Mouse (Mus musculus) heart, embryonic 15.5 days (tissue): Measurements from ENCODE around the gene Mill2. TPM values are rescaled to one million over a fixed set of nuclear protein-coding genes. Genes with fewer than 3 reads are reported as not detected.
A peak's percentile ranks its signal among the peaks of the same experiment; 100 is the strongest.

Experiments
- ATAC-seq: fragments of 200-750 bp; cut with Nextera tagmentation; replicated peaks from 2 replicates; pipeline ENCODE4 v1.8.0; 2017; ENCODE audit warnings: low read depth, moderate TSS enrichment; ENCODE audit not compliant: insufficient number of reproducible peaks, insufficient read depth, low FRiP score
- H3K27ac ChIP-seq: fragments of 300-500 bp; sonication (generic); 2 replicates; pipeline ENCODE4 v1.5.1; 2015; ENCODE audit warnings: mild to moderate bottlenecking, inconsistent platforms
- H3K27me3 ChIP-seq: fragments of 300-500 bp; sonication (generic); 2 replicates; pipeline ENCODE4 v1.6.1; 2015; ENCODE audit warnings: inconsistent platforms
- H3K36me3 ChIP-seq: fragments of 300-500 bp; sonication (generic); 2 replicates; pipeline ENCODE4 v1.6.1; 2015; ENCODE audit warnings: mild to moderate bottlenecking, inconsistent platforms
- H3K4me1 ChIP-seq: fragments of 300-500 bp; sonication (generic); replicated peaks from 2 replicates; pipeline ENCODE4 v1.6.1; 2015; ENCODE audit warnings: inconsistent platforms
- H3K4me2 ChIP-seq: fragments of 300-500 bp; sonication (generic); 2 replicates; pipeline ENCODE4 v1.6.1; 2015; ENCODE audit warnings: inconsistent platforms, mild to moderate bottlenecking, moderate library complexity
- H3K4me3 ChIP-seq: fragments of 300-500 bp; sonication (generic); 2 replicates; pipeline ENCODE4 v1.5.1; 2015; ENCODE audit warnings: mild to moderate bottlenecking, inconsistent platforms
- H3K9ac ChIP-seq: fragments of 300-500 bp; sonication (generic); 2 replicates; pipeline ENCODE4 v1.6.1; 2015; ENCODE audit warnings: mild to moderate bottlenecking, inconsistent platforms
- H3K9me3 ChIP-seq: fragments of 300-500 bp; sonication (generic); replicated peaks from 2 replicates; pipeline ENCODE4 v1.6.1; 2016; ENCODE audit warnings: inconsistent platforms
- WGBS: fragments of 180-500 bp; shearing (Covaris S2); methylation state at CpG from one replicate; pipeline ENCODE4 v1.1.7; 2015; ENCODE audit warnings: mixed read lengths; 5-methylcytosine and 5-hydroxymethylcytosine counted together
- polyA plus RNA-seq: library from polyadenylated mRNA; unstranded; fragments of >200 nt; fragmentation: Nextera tagmentation; extraction: Ambion mirVana; gene quantifications from 2 replicates; pipeline ENCODE4 v1.2.1, GENCODE M21; 2015

Mill2 gene
- polyA plus RNA-seq, 1 experiment from 2014 or later = 0.54 TPM

DNA sequence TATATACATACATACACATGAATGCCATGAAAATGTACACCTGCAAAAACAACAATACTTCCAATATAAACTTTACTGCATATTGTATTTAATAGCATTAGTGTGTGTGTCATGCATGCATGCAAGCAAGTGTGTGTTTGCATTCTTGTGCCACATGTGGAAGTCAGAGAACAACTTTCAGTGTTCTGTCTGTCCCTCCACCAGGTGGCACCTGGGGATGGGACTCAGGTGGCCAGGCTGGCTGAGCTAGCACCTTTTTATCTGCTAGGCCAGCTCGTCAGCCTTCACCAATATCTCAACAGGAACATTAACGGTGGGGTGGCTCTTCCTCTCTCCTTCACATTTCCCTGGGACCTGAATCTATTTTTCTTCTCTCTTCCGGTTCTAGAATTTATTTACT is 62.7 kb downstream of the Mill2 start:
- no peaks in the 10 kb centered on the region for H3K9me3 ChIP-seq
- H3K27ac ChIP-seq = no peak overlapping the region
- no peak overlapping the region for H3K4me2 ChIP-seq
- peaks cover 26% of the 10 kb centered on the region for H3K36me3 ChIP-seq
- H3K27me3 ChIP-seq = no peaks in the 10 kb centered on the region
- H3K9ac ChIP-seq = no peak overlapping the region
- no peaks in the 10 kb centered on the region for H3K4me1 ChIP-seq
- 69% methylated on average over 3 of the region's 3 CpGs for WGBS
- no peak overlapping the region for H3K4me3 ChIP-seq
- ATAC-seq = no peak

GRCm38 (mm10) chr7:18904971-18905370 is 65.2 kb downstream of the Mill2 start:
- Histone ChIP-seq H3K27me3 (no peaks in the 10 kb centered on the region), H3K4me2 (no peak overlapping the region), H3K4me1 (peaks cover 13% of the 10 kb centered on the region), H3K4me3 (no peak overlapping the region), H3K36me3 (peaks cover 22% of the 10 kb centered on the region), H3K9me3 (no peaks in the 10 kb centered on the region), H3K27ac (no peak overlapping the region), H3K9ac (no peak overlapping the region)
- ATAC-seq = no peak
- WGBS = 89% methylated on average over 3 of the region's 3 CpGs

DNA sequence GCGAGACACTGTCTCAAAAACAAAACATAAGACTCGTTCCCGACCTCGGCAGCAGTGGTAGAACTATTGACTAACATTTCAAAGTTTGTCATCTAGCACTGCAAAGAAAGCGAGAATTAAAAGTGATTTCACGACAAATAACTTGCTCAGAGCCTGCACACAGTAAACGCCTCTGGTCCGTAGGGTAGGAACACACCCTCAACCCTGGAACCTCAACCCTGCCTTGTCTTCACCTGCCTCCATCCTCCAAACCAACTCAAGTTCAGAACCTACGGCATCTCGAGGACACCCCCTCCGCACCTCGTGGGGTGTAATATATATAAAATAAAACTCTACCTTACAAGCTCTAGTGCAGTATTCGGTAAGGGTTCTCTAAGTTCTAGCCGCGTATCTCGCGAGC is 70.0 kb downstream of the Mill2 start:
- H3K9ac ChIP-seq = peak overlapping the region; percentile 80
- 5% methylated on average over 17 of the region's 17 CpGs for WGBS
- H3K4me3 ChIP-seq = peak overlapping the region; percentile 92
- peak overlapping the region; percentile 81 for H3K4me2 ChIP-seq
- H3K27ac ChIP-seq = peak overlapping the region; percentile 36; the same call in 1 of the 2 replicates
- H3K9me3 ChIP-seq = no peaks in the 10 kb centered on the region
- peaks cover 17% of the 10 kb centered on the region for H3K4me1 ChIP-seq
- H3K27me3 ChIP-seq = no peaks in the 10 kb centered on the region
- ATAC-seq = 0 out of 2 replicates have a peak, but pooled peaks have one; percentile 3
- H3K36me3 ChIP-seq = no peaks in the 10 kb centered on the region

DNA sequence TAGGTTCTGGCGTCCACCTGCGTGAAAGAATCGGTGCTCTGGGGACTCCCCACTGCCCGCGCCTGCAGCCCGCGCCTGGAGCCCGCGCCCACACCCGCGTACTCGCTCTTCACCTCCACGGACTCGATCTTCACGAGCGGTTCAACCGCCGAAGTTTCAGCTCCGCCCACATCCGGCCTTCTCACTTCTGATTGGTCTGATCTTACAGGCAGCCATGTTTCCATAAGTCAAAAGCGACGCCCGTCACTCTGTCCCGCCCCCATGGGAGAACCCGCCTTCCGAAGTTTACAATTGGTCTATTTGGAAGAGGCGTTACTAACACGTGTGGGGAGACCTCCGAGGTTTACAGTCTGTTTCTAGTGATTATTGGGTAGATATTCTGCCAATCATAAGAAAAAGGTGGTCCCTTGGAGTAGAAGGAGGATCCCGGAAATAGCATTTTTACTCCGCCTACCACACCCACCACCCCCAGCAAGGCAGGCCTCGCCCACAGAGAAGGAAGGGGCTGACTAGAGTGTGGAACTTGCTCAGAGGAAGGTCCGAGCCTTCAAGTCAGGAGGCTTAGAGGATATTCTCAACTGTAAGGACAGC is 70.6 kb downstream of the Mill2 start, which contains the start of gene Ccdc61:
Gene Ccdc61, minus strand, starts transcription at position 175 of the 591 bp plus-strand sequence.
- peak; percentile 99 for ATAC-seq
- no peaks in the 10 kb centered on the region for H3K27me3 ChIP-seq
- H3K36me3 ChIP-seq = no peaks in the 10 kb centered on the region
- H3K27ac ChIP-seq = peak within 1 kb of the TSS; percentile 37
- peaks cover 17% of the 10 kb centered on the region for H3K4me1 ChIP-seq
- peak within 1 kb of the TSS; percentile 92 for H3K4me3 ChIP-seq
- peak within 1 kb of the TSS; percentile 84 for H3K4me2 ChIP-seq
- 0% methylated on average over 33 of the region's 33 CpGs for WGBS
- H3K9me3 ChIP-seq = no peaks in the 10 kb centered on the region
- peak within 1 kb of the TSS; percentile 80 for H3K9ac ChIP-seq

Other genes with a start within 250 kb of the Mill2 start
- gene Psg23, start 223.5 kb upstream of the Mill2 start, polyA plus RNA-seq = not detected in 2 replicates
- gene Psg21, start 183.2 kb upstream of the Mill2 start, polyA plus RNA-seq = not detected in 2 replicates
- not detected in 2 replicates for gene Psg20, start 153.8 kb upstream of the Mill2 start, polyA plus RNA-seq
- 0.06 TPM in 1 of 2 replicates, not detected in the other for gene Psg22, start 121.9 kb upstream of the Mill2 start, polyA plus RNA-seq
- not detected in 2 replicates for gene Psg19, start 41.4 kb upstream of the Mill2 start, polyA plus RNA-seq
- not detected in 2 replicates for gene Psg17, start 18.4 kb upstream of the Mill2 start, polyA plus RNA-seq
- gene Pglyrp1, start 31.4 kb downstream of the Mill2 start, polyA plus RNA-seq = 1.6 and 3.0 TPM in 2 replicates
- 20.6 and 26.8 TPM in 2 replicates for gene Ccdc61, start 70.4 kb downstream of the Mill2 start, polyA plus RNA-seq
- 0.53 and 0.79 TPM in 2 replicates for gene Nova2, start 85.9 kb downstream of the Mill2 start, polyA plus RNA-seq
- not detected in 2 replicates for gene Nanos2, start 147.4 kb downstream of the Mill2 start, polyA plus RNA-seq
- gene Mypop, start 151.3 kb downstream of the Mill2 start, polyA plus RNA-seq = 2.2 and 2.3 TPM in 2 replicates
- 11.5 and 17.6 TPM in 2 replicates for gene Irf2bp1, start 164.1 kb downstream of the Mill2 start, polyA plus RNA-seq
- 0.14 and 0.61 TPM in 2 replicates for gene Foxa3, start 183.6 kb downstream of the Mill2 start, polyA plus RNA-seq
- gene Sympk, start 184.4 kb downstream of the Mill2 start, polyA plus RNA-seq = 19.6 and 27.3 TPM in 2 replicates
- not detected in 2 replicates for gene Rsph6a, start 214.7 kb downstream of the Mill2 start, polyA plus RNA-seq
- 14.2 and 20.0 TPM in 2 replicates for gene Dmwd, start 236.3 kb downstream of the Mill2 start, polyA plus RNA-seq
- 51.9 and 57.3 TPM in 2 replicates for gene Dmpk, start 243.9 kb downstream of the Mill2 start, polyA plus RNA-seq